Mouse (Mus musculus) liver, embryonic 14.5 days (tissue): ENCODE measurements around the gene Ccnl1. TPM values are rescaled to one million over a fixed set of nuclear protein-coding genes. Genes with fewer than 3 reads are reported as not detected.
A peak's percentile ranks its signal among the peaks of the same experiment; 100 is the strongest.

Experiments used
- ATAC-seq: fragments of 200-750 bp; cut with Nextera tagmentation; 2 replicates; pipeline ENCODE4 v1.8.0; 2017; ENCODE audit warnings: moderate number of reproducible peaks, mild to moderate bottlenecking, moderate library complexity; ENCODE audit not compliant: insufficient read depth
- DNase-seq, 3 experiments: peaks; one replicate each; pipeline ENCODE4 v3.0.0-alpha.2; 2012 to 2013; ENCODE audit warnings: low read depth in 3 of 3, low spot score in 3 of 3
- H3K27ac ChIP-seq: fragments of 300-500 bp; sonication (generic); 2 replicates; pipeline ENCODE4 v1.5.1; 2014; ENCODE audit warnings: moderate library complexity, mild to moderate bottlenecking, control low read depth, inconsistent platforms
- H3K27me3 ChIP-seq: fragments of 300-500 bp; sonication (generic); 2 replicates; pipeline ENCODE4 v1.6.1; 2014; ENCODE audit warnings: mild to moderate bottlenecking, low read length, moderate library complexity; ENCODE audit not compliant: control insufficient read depth, insufficient read depth
- H3K36me3 ChIP-seq: fragments of 300-500 bp; sonication (generic); replicated peaks from 2 replicates; pipeline ENCODE4 v1.6.1; 2014; ENCODE audit warnings: low read depth; ENCODE audit not compliant: control insufficient read depth, insufficient read depth
- H3K4me1 ChIP-seq, 2 experiments: fragments of 200-500 bp in 1 of 2; fragments of 300-500 bp in 1 of 2; sonication (generic) in 1 of 2; replicated peaks; 2 replicates each; pipeline ENCODE4 v1.6.1; 2012 to 2014; ENCODE audit warnings: antibody characterized with exemption in 1 of 2, inconsistent platforms in 1 of 2, low read length in 1 of 2; ENCODE audit not compliant: control insufficient read depth in 2 of 2, insufficient read depth in 2 of 2
- H3K4me2 ChIP-seq: fragments of 300-500 bp; sonication (generic); 2 replicates; pipeline ENCODE4 v1.6.1; 2014; ENCODE audit warnings: low read depth, mild to moderate bottlenecking, control low read depth, moderate library complexity
- H3K4me3 ChIP-seq, 2 experiments: fragments of 200-500 bp in 1 of 2; fragments of 300-500 bp in 1 of 2; sonication (generic) in 1 of 2; 2 replicates each; pipeline ENCODE4 v1.5.1; 2012 to 2014; ENCODE audit warnings: low read depth in 2 of 2, low read length in 2 of 2, mild to moderate bottlenecking in 2 of 2, control low read depth in 1 of 2, inconsistent platforms in 1 of 2, moderate library complexity in 1 of 2; ENCODE audit not compliant: insufficient read depth in 1 of 2
- H3K9ac ChIP-seq: fragments of 300-500 bp; sonication (generic); replicated peaks from 2 replicates; pipeline ENCODE4 v1.6.1; 2014; ENCODE audit warnings: mild to moderate bottlenecking, control low read depth, moderate library complexity
- H3K9me3 ChIP-seq: fragments of 300-500 bp; sonication (generic); 2 replicates; pipeline ENCODE4 v1.6.1; 2016; ENCODE audit warnings: low read length, mixed read lengths; ENCODE audit not compliant: control insufficient read depth
- CTCF ChIP-seq: IDR thresholded peaks from 2 replicates; pipeline ENCODE4 v1.5.1; 2016; ENCODE audit warnings: antibody characterized with exemption, low read depth, control low read depth
- EP300 ChIP-seq: IDR thresholded peaks from 2 replicates; pipeline ENCODE4 v1.6.1; 2016; ENCODE audit warnings: antibody characterized with exemption, low read depth
- WGBS: fragments of 180-500 bp; shearing (Covaris S2); extraction: QIAGEN DNeasy Blood & Tissue Kit; methylation state at CpG from one replicate; pipeline ENCODE4 v1.1.7; 2014; ENCODE audit not compliant: insufficient replicate concordance; 5-methylcytosine and 5-hydroxymethylcytosine counted together
- polyA plus RNA-seq, 2 experiments: library from polyadenylated mRNA; depleted of rRNA in 1 of 2; stranded (reverse) in 1 of 2; unstranded in 1 of 2; fragments of >200 nt; fragmentation: Nextera tagmentation in 1 of 2; extraction: Ambion mirVana in 1 of 2; gene quantifications; 2 replicates each; pipeline versions ENCODE4 v1.2.1 to v1.2.3; 2012 to 2014

The Ccnl1 gene
- polyA plus RNA-seq, 2 experiments, result 41.6 to 45.9 TPM

DNA sequence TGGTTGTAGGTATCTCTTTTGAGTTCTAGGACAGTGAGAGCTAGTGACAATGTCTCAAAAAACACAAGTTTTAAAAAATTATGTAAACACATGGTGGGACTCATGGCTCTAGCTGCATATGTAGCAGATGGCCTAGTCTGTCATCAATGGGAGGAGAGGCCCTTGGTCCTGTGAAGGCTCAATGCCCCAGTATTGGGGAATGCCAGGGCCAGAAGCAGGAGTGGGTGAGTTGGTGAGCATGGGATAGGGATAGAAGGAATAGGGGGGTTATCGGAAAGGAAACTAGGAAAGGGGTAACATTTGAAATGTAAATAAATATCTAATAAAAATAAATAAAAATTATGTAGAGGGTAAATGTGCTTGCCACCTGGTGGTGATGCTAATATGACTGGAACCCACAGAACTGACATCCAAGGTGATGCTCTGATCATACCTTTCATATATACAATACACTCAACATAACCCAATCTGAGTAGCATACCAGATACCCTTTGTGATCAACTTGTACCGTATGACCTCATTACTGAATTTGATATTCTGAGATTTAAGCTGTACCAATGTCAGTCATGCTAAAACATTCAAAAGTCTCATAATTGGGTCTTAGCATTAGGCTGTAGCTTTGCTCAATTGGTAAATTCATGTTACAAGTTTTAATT lies 12.6 kb downstream of the Ccnl1 start:
- TF ChIP-seq CTCF, result no peak
- no peak for TF ChIP-seq EP300
- 78% methylated on average over 2 of the region's 2 CpGs for WGBS
- no peak overlapping the region for H3K27ac ChIP-seq
- H3K4me3 ChIP-seq, result no peak overlapping the region
- ATAC-seq (peak; percentile 26; the same call in 1 of the 2 replicates), DNase-seq (no peak)
- no peaks in the 10 kb centered on the region for H3K4me1 ChIP-seq
- no peak overlapping the region for H3K9ac ChIP-seq
- no peaks in the 10 kb centered on the region for H3K9me3 ChIP-seq
- H3K4me2 ChIP-seq, result no peak overlapping the region
- peaks cover 55% of the 10 kb centered on the region for H3K36me3 ChIP-seq
- no peaks in the 10 kb centered on the region for H3K27me3 ChIP-seq

DNA sequence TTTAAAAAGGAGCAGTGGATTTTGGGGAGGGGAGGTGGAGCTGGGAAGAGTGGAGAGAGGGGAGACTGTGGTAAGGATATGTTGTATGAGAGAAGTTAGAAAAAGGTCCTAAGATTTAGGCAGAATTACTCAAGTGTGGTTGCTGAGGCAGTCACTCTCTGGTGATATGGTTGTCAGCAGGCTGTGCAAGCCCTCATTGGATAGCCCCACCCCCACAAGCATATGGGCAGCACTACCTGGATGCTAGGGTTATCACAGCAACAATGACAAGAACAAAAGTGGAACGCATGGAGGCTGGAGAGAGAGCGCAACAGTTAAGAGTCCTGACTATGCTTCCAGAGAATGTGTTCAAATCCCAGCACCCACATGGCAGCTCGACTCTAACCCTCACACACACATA lies 13.3 kb downstream of the Ccnl1 start:
- H3K9ac ChIP-seq, result no peak overlapping the region
- no peak for TF ChIP-seq CTCF
- TF ChIP-seq EP300, result no peak
- H3K27me3 ChIP-seq, result no peaks in the 10 kb centered on the region
- WGBS, result 73% methylated on average over 3 of the region's 3 CpGs
- H3K4me1 ChIP-seq, result no peaks in the 10 kb centered on the region
- peak; percentile 48 for ATAC-seq
- H3K27ac ChIP-seq, result no peak overlapping the region
- no peaks in the 10 kb centered on the region for H3K9me3 ChIP-seq
- H3K36me3 ChIP-seq, result peaks cover 48% of the 10 kb centered on the region
- DNase-seq, result no peak
- no peak overlapping the region for H3K4me2 ChIP-seq
- no peak overlapping the region for H3K4me3 ChIP-seq

DNA sequence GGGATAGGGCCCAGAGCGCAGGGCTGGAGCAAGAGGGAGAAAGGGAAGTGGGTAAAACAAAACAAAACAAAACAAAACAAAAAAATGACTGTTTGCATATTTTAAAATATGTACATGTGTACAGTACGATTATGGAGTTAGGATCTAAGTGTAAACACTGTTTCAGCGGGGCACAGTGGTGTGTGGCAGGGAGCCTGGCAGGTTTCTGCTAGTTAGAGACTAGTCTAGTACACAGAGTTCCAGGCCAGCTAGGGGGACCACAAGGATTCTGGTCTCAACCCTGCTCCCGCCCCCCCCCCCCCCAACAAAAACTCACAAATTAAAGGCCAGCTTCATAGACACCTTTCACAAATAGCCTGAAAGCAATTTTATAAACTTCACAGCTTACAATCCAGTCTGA lies 14.6 kb downstream of the Ccnl1 start:
- no peaks in the 10 kb centered on the region; a peak in 1 of 4 replicates for H3K4me1 ChIP-seq
- H3K9me3 ChIP-seq, result no peaks in the 10 kb centered on the region
- no peak overlapping the region for H3K27ac ChIP-seq
- no peak for TF ChIP-seq EP300
- no peak for TF ChIP-seq CTCF
- peaks cover 39% of the 10 kb centered on the region for H3K36me3 ChIP-seq
- H3K27me3 ChIP-seq, result no peaks in the 10 kb centered on the region
- ATAC-seq (no peak), DNase-seq (no peak)
- H3K4me2 ChIP-seq, result no peak overlapping the region
- H3K4me3 ChIP-seq, result no peak overlapping the region
- 81% methylated on average over 4 of the region's 4 CpGs for WGBS
- no peak overlapping the region for H3K9ac ChIP-seq

DNA sequence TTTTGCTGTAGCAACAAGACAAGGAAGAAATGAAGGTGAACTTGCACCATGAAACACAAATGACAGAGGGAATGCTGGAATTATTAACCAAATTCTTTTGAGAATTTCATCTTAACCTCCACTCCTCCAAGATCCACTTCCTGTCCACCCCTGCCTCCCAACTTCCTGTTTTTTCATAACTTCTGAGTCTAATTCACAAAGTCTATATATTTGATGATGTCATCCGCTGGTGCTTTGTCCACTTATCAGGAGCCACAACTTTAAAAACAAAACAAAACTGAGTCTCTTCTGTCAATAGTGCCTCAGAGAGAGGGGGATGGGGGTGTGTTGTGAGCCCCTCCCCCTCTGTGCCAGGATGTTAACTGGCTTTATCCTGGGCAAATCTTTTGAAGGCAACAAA lies 17.0 kb downstream of the Ccnl1 start:
- H3K9ac ChIP-seq, result no peak overlapping the region
- no peak overlapping the region for H3K4me3 ChIP-seq
- no peaks in the 10 kb centered on the region for H3K27me3 ChIP-seq
- peaks cover 16% of the 10 kb centered on the region for H3K36me3 ChIP-seq
- DNase-seq (no peak), ATAC-seq (no peak)
- no peak for TF ChIP-seq CTCF
- no peak for TF ChIP-seq EP300
- WGBS, result 37% methylated on average over 1 of the region's 1 CpGs
- no peaks in the 10 kb centered on the region; a peak in 1 of 4 replicates for H3K4me1 ChIP-seq
- H3K9me3 ChIP-seq, result no peaks in the 10 kb centered on the region
- H3K4me2 ChIP-seq, result no peak overlapping the region
- no peak overlapping the region for H3K27ac ChIP-seq

DNA sequence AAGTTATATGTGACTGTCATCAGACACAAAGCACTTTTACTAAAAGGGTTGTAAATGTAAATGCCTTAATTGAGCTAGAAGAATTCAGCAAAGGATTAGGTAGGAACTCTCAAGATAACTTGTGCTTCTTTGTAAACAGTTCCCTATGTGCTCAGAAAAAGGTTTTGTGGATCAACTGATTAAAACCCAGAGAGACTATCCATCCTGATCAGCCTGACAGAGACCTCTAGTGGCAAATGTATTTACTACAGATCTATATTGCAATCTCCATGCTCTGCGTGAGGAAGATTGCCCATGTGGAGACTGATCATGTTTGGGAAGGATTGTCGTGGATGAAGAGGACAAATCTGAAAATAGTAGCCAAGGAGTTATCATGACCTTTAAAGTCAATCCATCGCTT lies 19.8 kb downstream of the Ccnl1 start:
- H3K36me3 ChIP-seq, result no peaks in the 10 kb centered on the region
- H3K9me3 ChIP-seq, result no peaks in the 10 kb centered on the region
- no peak overlapping the region for H3K4me3 ChIP-seq
- H3K27ac ChIP-seq, result no peak overlapping the region
- no peak overlapping the region for H3K9ac ChIP-seq
- DNase-seq (no peak), ATAC-seq (no peak)
- no peak overlapping the region for H3K4me2 ChIP-seq
- H3K4me1 ChIP-seq, result no peaks in the 10 kb centered on the region; a peak in 1 of 4 replicates
- no peaks in the 10 kb centered on the region for H3K27me3 ChIP-seq
- TF ChIP-seq CTCF, result peak; percentile 51; the same call in 1 of the 2 replicates
- TF ChIP-seq EP300, result no peak
- 30% methylated on average over 3 of the region's 3 CpGs for WGBS
